Mouse (Mus musculus): Measurements from ENCODE around the gene Asprv1.

The Asprv1 gene

DNA sequence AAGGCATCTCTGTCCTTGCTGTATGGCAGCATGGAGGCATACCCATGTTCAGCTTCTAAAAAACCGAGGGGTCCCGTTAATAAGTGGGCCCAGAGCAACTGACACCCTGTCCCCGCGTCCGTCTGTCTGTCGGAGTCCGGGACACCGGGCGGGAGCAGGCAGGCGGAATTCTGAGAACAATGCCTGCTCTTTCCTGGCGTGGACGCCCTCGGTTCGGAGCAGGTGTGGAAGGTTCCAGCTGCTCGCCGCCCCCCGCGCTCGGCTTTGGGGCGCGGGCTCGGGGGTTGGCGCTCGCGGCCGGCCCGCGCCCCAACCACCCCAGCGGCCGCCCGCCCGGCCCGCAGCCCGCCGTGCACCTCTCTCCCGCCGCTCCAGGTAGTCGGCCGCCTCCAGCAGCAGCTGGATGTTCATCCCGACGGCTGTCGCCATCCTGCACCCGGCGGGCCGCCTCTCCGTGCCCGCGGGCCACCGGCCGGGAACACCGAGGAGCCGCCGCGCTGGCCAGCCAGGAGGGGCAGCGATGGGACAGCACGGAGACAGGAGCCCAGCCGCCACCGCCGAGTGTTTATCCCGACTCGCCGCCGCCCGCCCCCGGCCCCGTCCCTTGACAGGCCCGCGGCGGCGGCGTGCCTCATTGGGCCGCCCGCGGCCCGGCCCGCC is 40.7 kb downstream of the Asprv1 start, which contains the start of gene Mxd1:
TSS of gene Mxd1 (minus strand) at position 582 of the 660 bp plus-strand sequence.
- no peak for DNase-seq

DNA sequence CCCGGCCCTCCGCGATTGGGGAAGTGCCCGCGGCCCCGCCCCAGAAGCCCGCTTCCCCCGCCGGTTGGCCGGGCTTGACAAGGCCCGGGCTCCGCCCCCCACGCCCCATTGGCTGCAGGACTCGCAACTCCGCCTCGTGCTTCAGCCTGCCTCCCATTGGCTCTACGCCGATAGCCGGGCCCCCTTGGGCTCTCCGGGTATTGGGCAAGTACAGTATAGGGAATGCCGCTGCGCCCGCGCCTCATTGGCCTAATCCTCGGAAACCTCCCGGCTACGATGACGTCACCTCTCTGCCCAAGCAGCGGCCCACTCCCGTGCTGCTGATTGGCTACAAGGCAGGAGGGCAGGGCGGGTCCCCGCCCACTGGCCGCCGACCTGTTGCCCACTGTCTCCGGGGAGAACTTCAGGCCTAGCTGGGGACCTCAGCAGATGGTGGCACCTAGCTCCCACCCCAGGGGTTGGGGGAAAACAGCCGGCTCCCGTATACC is 41.3 kb downstream of the Asprv1 start:
- peak; percentile 100 for DNase-seq

DNA sequence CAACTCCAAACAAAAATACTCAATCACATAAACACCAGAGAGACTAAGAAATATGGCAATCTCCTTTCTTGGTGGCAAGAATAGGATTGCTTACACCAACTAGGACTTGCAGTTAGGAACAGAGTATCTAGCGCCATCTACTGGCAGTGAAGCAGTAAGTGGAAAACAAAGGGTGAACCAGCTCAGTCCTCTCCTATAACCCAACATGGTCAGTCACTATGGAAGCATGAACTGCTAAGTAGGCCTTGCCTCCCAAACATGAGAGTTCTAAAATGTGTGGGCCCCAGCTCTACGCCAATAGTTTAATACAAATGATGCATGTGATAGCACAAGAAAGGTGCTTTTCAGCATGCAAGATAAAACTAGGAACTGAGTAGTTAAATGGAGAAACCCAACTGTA is 42.9 kb downstream of the Asprv1 start:
- DNase-seq, result peak; percentile 59

DNA sequence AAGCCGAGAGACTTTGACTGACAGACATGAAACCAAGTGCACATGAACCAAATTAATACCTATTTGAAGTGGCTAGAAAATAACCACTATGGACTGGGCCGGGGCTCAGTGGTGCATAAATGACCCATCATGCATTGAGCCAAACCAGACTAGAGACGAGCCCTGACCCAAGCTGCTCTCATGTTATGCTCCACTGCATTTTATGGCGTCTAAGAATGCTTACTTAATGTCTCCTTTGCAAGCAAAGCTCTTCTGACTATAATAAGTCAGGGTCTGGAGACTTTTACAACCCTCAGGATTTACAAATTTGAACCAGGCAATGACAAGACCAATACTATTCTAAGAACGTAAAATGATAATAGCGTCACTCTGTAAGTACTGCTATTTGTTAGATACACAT is 50.4 kb downstream of the Asprv1 start:
- DNase-seq, result peak; percentile 79
